Mouse (Mus musculus) hindbrain, postnatal 0 days (tissue): ENCODE measurements around the gene Synj2. TPM values are rescaled to one million over a fixed set of nuclear protein-coding genes. Genes with fewer than 3 reads are reported as not detected.

Experiments used
- ATAC-seq: fragments of 200-750 bp; cut with Nextera tagmentation; 2 replicates; pipeline ENCODE4 v1.8.0; 2017; ENCODE audit warnings: mild to moderate bottlenecking, moderate TSS enrichment, moderate library complexity
- DNase-seq: peaks from one replicate; pipeline ENCODE4 v3.0.0-alpha.2; 2015; ENCODE audit warnings: low spot score
- H3K27ac ChIP-seq: fragments of 300-500 bp; sonication (generic); 2 replicates; pipeline ENCODE4 v1.5.1; 2014; ENCODE audit warnings: mild to moderate bottlenecking
- H3K27me3 ChIP-seq: fragments of 300-500 bp; sonication (generic); 2 replicates; pipeline ENCODE4 v1.6.1; 2014; ENCODE audit warnings: low read length, mixed read lengths; ENCODE audit not compliant: insufficient read depth
- H3K36me3 ChIP-seq: fragments of 300-500 bp; sonication (generic); 2 replicates; pipeline ENCODE4 v1.6.1; 2014; ENCODE audit warnings: low read length, mixed read lengths; ENCODE audit not compliant: insufficient read depth
- H3K4me1 ChIP-seq: fragments of 300-500 bp; sonication (generic); 2 replicates; pipeline ENCODE4 v1.6.1; 2014; ENCODE audit warnings: antibody characterized with exemption, low read length, mixed read lengths; ENCODE audit not compliant: insufficient read depth
- H3K4me2 ChIP-seq: fragments of 300-500 bp; sonication (generic); 2 replicates; pipeline ENCODE4 v1.6.1; 2014; ENCODE audit warnings: low read depth, mild to moderate bottlenecking, low read length, moderate library complexity, mixed read lengths
- H3K4me3 ChIP-seq: fragments of 300-500 bp; sonication (generic); 2 replicates; pipeline ENCODE4 v1.5.1; 2014; ENCODE audit warnings: low read length
- H3K9ac ChIP-seq: fragments of 300-500 bp; sonication (generic); replicated peaks from 2 replicates; pipeline ENCODE4 v1.6.1; 2014; ENCODE audit warnings: mild to moderate bottlenecking, low read length, moderate library complexity, mixed read lengths
- H3K9me3 ChIP-seq: fragments of 300-500 bp; sonication (generic); 2 replicates; pipeline ENCODE4 v1.6.1; 2016; ENCODE audit warnings: low read length, mixed read lengths
- CTCF ChIP-seq: IDR thresholded peaks from 2 replicates; pipeline ENCODE4 v1.5.1; 2016; ENCODE audit warnings: antibody characterized with exemption, control low read depth, low read depth
- WGBS: fragments of 180-500 bp; shearing (Covaris S2); extraction: QIAGEN DNeasy Blood & Tissue Kit; methylation state at CpG from one replicate; pipeline ENCODE4 v1.1.7; 2014; 5-methylcytosine and 5-hydroxymethylcytosine counted together
- polyA plus RNA-seq: library from polyadenylated mRNA; unstranded; fragments of >200 nt; fragmentation: Nextera tagmentation; extraction: Ambion mirVana; gene quantifications from 2 replicates; pipeline ENCODE4 v1.2.1, GENCODE M21; 2015
- total RNA-seq: library from RNA; depleted of rRNA; stranded (reverse); fragments of >200 nt; gene quantifications from 2 replicates; pipeline ENCODE4 v1.2.3, GENCODE M21; 2014

Synj2 gene
- total and polyA plus RNA-seq, 2 experiments from 2014 or later, result 2.9 to 4.8 TPM

DNA sequence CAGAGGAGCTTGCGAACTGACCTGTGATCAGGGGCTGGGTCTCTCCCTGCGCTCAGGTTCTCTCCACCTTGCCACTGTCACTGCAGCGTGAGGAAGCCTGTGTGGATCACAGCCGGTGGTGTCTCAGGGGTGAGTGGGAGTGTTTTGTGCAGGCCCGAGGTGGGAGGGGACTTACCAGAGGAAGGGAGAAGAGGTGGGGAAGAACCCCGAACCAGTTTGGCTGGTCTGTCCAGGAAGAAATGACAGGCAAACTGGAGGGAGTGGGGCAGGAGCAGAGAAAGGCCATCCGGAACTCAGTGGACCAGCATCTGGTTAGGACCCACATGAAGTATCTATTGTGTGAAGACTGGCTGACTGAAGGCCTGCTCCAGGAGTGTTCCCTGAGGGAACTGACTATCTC, 18.0 kb downstream of the Synj2 start:
- TF ChIP-seq CTCF, result no peak
- WGBS, result 80% methylated on average over 7 of the region's 7 CpGs
- no peaks in the 10 kb centered on the region for H3K4me1 ChIP-seq
- H3K9ac ChIP-seq, result no peak overlapping the region
- H3K4me3 ChIP-seq, result no peak overlapping the region
- ATAC-seq (no peak), DNase-seq (no peak)
- no peaks in the 10 kb centered on the region for H3K27me3 ChIP-seq
- no peaks in the 10 kb centered on the region for H3K36me3 ChIP-seq
- no peak overlapping the region for H3K27ac ChIP-seq
- no peak overlapping the region for H3K4me2 ChIP-seq
- no peaks in the 10 kb centered on the region for H3K9me3 ChIP-seq

- Histone ChIP-seq H3K9me3 (no peaks in the 10 kb centered on the region), H3K4me3 (no peak overlapping the region), H3K4me2 (no peak overlapping the region), H3K27ac (no peak overlapping the region), H3K9ac (no peak overlapping the region), H3K4me1 (no peaks in the 10 kb centered on the region), H3K27me3 (no peaks in the 10 kb centered on the region), H3K36me3 (no peaks in the 10 kb centered on the region)
- ATAC-seq (no peak), DNase-seq (no peak)
- no peak for TF ChIP-seq CTCF
- 60% methylated on average over 9 of the region's 9 CpGs for WGBS
These were observed 18.7 kb downstream of the Synj2 start for GRCm38 (mm10) chr17:5959802-5960201.

DNA sequence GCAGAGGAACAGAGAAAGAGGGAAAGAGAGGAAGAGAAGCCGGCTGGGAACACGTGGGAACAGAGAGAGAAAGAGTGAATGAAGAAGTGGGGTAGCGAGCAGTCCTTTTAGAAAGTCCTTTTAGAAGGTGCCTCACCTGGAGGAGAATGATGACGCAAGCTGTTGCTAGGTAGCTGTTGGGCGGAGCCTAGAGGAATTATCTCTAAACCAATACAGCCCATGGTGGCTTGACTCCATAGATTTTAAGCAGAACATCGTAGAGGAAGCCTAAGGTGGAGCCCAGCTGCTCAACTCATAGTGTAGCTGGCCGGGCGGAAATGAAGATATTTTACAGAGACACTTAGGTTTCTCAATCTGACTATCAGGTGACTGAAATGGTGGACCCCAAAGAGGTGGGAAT, 22.7 kb downstream of the Synj2 start:
- no peaks in the 10 kb centered on the region for H3K27me3 ChIP-seq
- no peaks in the 10 kb centered on the region for H3K36me3 ChIP-seq
- H3K4me2 ChIP-seq, result no peak overlapping the region
- no peak for TF ChIP-seq CTCF
- H3K9me3 ChIP-seq, result no peaks in the 10 kb centered on the region
- no peak for DNase-seq
- H3K27ac ChIP-seq, result no peak overlapping the region
- H3K4me3 ChIP-seq, result no peak overlapping the region
- no peak overlapping the region for H3K9ac ChIP-seq
- WGBS, result 95% methylated on average over 8 of the region's 8 CpGs
- ATAC-seq, result no peak
- H3K4me1 ChIP-seq, result no peaks in the 10 kb centered on the region

DNA sequence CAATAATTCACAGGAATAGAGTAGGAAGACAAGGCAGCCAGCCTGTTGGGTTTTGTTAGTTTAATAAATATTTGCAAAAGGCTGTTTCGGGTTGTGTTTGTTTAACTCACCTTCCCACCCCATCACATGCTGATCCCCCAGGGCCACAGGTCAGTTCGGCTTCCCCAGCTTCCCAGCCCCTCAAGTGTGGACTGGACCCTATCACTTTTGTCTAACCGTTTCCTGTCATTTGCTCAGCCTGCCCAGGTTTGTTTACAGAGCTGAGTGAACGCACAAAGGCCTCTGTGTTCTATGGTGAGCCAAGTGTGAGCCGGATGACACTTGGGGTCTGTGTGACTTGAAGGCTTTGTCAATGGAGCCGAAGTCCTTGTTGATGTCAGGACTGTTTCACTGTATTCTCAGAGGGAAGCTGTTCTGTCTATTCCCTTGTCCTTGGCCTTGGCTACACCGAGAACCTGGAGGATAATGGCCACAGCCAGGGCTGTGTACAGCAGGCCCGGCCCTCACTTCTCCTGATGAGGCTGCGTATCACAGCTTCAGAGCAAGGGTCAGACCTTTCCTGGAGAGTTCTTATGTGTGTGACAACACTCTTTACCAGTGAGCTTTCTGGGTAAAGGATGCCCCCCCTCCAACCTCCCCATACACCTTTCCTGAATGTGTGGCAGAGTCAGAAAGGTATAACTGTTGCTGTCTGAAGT, 24.2 kb downstream of the Synj2 start:
- ATAC-seq (no peak), DNase-seq (no peak)
- H3K9ac ChIP-seq, result no peak overlapping the region
- no peak overlapping the region for H3K4me3 ChIP-seq
- no peak for TF ChIP-seq CTCF
- no peaks in the 10 kb centered on the region for H3K36me3 ChIP-seq
- H3K4me2 ChIP-seq, result no peak overlapping the region
- no peaks in the 10 kb centered on the region for H3K9me3 ChIP-seq
- H3K27ac ChIP-seq, result no peak overlapping the region
- H3K4me1 ChIP-seq, result no peaks in the 10 kb centered on the region; the same call in 1 of the 2 replicates
- WGBS, result 58% methylated on average over 9 of the region's 9 CpGs
- H3K27me3 ChIP-seq, result no peaks in the 10 kb centered on the region

DNA sequence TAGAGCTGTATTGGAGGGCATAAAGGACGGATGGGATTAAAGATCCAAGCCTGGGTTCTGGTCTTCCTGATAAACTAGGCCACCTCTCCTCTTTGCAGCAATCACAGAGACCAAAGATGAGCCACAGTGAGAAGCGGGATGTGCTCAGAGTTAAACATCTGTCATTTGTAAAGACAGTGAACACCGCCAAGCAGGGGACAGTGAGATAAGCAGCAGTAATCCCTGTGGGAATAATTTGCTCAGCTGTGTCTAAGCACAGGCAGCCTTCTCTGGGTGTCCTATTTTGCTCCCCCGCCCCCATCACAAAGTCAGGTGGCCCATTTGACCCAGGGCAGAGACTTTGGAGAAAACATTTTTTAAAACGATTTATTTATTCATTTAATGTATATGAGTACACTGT, 25.6 kb downstream of the Synj2 start:
- 85% methylated on average over 5 of the region's 5 CpGs for WGBS
- H3K27me3 ChIP-seq, result no peaks in the 10 kb centered on the region
- DNase-seq (no peak), ATAC-seq (no peak)
- no peak overlapping the region for H3K4me2 ChIP-seq
- H3K27ac ChIP-seq, result no peak overlapping the region
- TF ChIP-seq CTCF, result no peak
- no peak overlapping the region for H3K9ac ChIP-seq
- H3K9me3 ChIP-seq, result no peaks in the 10 kb centered on the region
- no peak overlapping the region for H3K4me3 ChIP-seq
- no peaks in the 10 kb centered on the region for H3K36me3 ChIP-seq
- H3K4me1 ChIP-seq, result no peaks in the 10 kb centered on the region; the same call in 1 of the 2 replicates

DNA sequence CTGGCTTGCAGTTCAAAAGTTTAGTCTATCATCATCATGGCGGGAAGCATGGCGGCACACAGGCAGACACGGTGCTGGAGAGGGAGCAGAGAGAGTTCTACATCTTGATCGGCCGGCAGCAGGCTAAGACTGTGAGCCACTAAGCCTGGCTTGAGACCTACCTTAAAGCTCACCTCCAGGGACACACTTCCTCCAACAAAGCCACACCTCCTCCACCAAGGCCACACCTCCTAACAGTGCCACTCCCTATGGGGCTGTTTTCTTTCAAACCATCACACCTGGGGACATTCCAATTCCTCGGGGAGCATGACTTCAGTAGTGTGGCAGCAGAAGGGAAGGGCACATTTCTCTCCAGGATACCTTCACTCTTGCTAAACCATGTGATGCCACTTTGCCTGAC, 27.5 kb downstream of the Synj2 start:
- Histone ChIP-seq H3K4me3 (no peak overlapping the region), H3K4me1 (no peaks in the 10 kb centered on the region; the same call in 1 of the 2 replicates), H3K4me2 (no peak overlapping the region), H3K9ac (no peak overlapping the region), H3K27ac (no peak overlapping the region), H3K9me3 (no peaks in the 10 kb centered on the region), H3K27me3 (no peaks in the 10 kb centered on the region), H3K36me3 (no peaks in the 10 kb centered on the region)
- no peak for DNase-seq
- 75% methylated on average over 6 of the region's 6 CpGs for WGBS
- TF ChIP-seq CTCF, result no peak
- ATAC-seq, result no peak

DNA sequence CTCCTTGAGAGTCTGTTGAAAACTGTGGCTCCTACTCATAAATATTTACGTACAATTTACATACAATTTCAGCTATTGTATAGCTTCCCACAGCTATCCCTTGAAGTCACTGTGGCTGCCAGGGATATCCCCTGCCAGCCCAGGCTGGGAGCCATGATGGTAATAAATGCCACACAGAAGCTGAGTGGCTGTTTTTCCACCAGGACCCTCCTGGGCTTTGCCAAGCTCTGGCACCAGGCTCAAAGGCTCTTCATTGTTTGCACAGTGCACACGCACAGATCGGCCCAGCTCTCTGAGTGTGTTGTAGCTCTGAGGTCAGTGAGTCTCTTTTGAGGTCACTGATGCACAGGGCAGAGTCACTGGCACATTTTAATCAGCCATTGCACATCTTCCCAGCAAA, 28.2 kb downstream of the Synj2 start:
- Histone ChIP-seq H3K9me3 (no peaks in the 10 kb centered on the region), H3K4me1 (no peaks in the 10 kb centered on the region; the same call in 1 of the 2 replicates), H3K4me2 (no peak overlapping the region), H3K9ac (no peak overlapping the region), H3K27me3 (no peaks in the 10 kb centered on the region), H3K36me3 (no peaks in the 10 kb centered on the region), H3K4me3 (no peak overlapping the region), H3K27ac (no peak overlapping the region)
- ATAC-seq (0 out of 2 replicates have a peak, but pooled peaks have one; percentile 27), DNase-seq (peak; percentile 37)
- TF ChIP-seq CTCF, result no peak
- WGBS, result 29% methylated on average over 3 of the region's 3 CpGs
